Mouse (Mus musculus): Measurements from ENCODE around the gene Fasn. TPM values are rescaled to one million over a fixed set of nuclear protein-coding genes. Genes with fewer than 3 reads are reported as not detected.

Gene Fasn
- polyA plus RNA-seq, 1 experiment from 2014 or later, result 45.1 TPM

DNA sequence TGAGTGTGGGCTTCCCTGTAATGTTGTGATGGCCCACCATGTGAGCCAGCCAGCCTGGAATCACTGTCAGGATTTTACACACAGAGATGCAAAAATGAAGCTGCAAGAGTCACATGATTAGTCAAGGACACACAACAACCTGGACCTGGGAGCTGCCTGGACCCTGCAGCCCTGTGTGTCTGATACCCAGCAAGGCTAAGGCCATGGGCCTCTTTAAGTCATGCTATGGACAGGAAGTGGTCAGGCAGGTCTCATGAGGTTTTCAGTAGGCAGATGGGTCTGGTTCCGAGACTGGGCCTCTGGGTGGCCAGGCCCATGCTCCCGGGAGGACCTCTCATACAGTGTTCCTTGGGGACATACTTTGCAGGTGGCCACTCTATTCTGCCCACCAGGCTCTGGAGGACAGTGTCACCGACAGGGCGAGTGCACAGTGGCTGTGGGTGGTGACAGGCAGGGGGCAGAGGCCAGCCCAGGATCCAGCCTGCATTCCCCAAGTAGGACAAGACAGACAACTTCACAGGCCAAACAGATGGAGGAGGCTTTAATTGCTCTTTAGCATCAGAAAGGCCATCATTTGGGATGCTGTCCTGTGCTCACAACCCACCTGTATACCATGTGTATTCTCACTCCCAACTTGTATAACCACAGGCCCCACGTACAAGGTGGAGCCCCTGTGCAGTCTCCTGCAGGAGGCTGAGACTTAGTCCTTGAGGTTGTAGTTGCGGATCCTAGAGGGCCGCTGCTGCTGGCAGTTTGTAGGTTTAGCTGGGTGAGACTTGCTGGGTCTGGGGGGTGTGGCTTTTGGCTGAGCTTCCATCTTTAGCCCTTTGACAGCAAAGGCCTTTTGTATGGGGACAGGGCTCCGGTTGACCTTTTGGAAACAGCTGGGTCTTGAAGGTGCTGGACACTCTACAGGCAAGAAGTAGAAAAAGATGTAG, 1.9 kb upstream of the Fasn start:
- Histone ChIP-seq H3K4me2 (no peak overlapping the region), H3K27ac (ENCODE audit: poor library complexity, severe bottlenecking) (no peak overlapping the region; the same call in 1 of the 2 replicates), H3K4me3 (no peak overlapping the region), H3K36me3 (peaks cover 11% of the 10 kb centered on the region), H3K4me1 (replicated peaks) (peaks cover 47% of the 10 kb centered on the region), H3K27me3 (replicated peaks) (no peaks in the 10 kb centered on the region), H3K9ac (no peak overlapping the region), H3K9me3 (replicated peaks) (no peaks in the 10 kb centered on the region)
- WGBS, result 83% methylated on average over 8 of the region's 8 CpGs
- no peak for ATAC-seq (ENCODE audit: insufficient number of reproducible peaks, low FRiP score)

DNA sequence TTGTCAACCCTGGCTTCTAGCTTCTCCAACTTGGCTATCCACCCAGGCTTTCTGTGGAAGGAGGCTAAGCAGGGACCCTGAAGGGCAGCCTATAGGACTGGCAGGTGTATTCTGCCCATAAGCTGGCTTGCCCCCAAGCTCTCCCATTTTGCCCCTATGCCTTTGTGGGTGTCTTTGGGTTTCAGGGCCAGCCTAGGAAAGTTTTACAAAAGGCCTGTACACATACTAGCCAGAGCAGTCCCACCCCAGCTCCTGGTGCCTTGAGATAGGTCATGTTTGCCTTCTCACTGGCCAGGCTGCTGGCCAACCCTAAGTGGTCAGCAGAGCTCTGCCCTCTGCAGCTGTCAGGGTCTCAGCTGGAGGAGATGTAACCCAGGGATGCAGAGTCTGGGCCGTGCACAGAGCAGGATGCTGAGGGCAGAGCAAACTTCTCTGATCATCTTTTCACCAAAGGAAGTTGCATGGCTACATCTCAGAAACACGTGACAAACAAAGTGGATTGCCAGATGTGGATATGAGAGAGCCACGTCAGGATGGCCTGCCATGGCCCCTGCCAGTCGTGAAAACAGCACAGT, 1.0 kb upstream of the Fasn start:
- WGBS, result 42% methylated on average over 4 of the region's 4 CpGs
- peaks cover 54% of the 10 kb centered on the region for H3K4me1 ChIP-seq (replicated peaks)
- H3K9ac ChIP-seq, result peak overlapping the region; percentile 78
- no peaks in the 10 kb centered on the region for H3K9me3 ChIP-seq (replicated peaks)
- H3K36me3 ChIP-seq, result peaks cover 20% of the 10 kb centered on the region
- no peak for ATAC-seq (ENCODE audit: insufficient number of reproducible peaks, low FRiP score)
- peak overlapping the region; percentile 96 for H3K27ac ChIP-seq (ENCODE audit: poor library complexity, severe bottlenecking)
- H3K4me2 ChIP-seq, result peak overlapping the region; percentile 85
- H3K27me3 ChIP-seq (replicated peaks), result no peaks in the 10 kb centered on the region
- peak overlapping the region; percentile 72 for H3K4me3 ChIP-seq

DNA sequence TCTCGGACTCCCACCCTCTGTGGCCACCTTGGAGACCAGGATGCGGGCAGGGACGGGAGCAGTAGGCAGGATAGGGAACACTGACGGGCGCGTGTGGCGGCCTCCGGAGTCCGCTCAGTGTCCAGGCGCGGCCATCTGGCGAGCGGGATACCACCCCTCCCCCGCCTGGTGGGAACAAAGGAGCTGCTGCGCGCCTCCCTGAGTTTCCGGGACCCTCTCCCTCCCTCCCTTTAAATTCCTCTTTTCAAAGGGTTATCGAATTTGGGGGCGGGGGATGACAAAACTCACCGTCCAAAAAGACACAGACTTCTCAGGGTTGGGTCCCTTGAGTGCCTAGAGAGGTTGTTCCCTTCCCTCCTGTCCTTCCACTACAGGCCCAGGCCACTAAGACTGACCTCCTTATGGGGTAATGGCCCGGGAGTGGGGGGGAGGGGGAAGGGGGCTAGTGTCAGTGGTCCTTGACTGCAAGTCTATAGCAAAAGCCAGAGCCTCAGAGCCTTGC, 491 bp upstream of the Fasn start:
- peaks cover 54% of the 10 kb centered on the region for H3K4me1 ChIP-seq (replicated peaks)
- peak overlapping the region; percentile 72 for H3K4me3 ChIP-seq
- H3K27ac ChIP-seq (ENCODE audit: poor library complexity, severe bottlenecking), result peak overlapping the region; percentile 96
- no peaks in the 10 kb centered on the region for H3K9me3 ChIP-seq (replicated peaks)
- H3K9ac ChIP-seq, result peak overlapping the region; percentile 78
- no peak; the same call in 1 of the 2 replicates for ATAC-seq (ENCODE audit: insufficient number of reproducible peaks, low FRiP score)
- peaks cover 25% of the 10 kb centered on the region for H3K36me3 ChIP-seq
- H3K27me3 ChIP-seq (replicated peaks), result no peaks in the 10 kb centered on the region
- 0% methylated on average over 21 of the region's 21 CpGs for WGBS
- peak overlapping the region; percentile 85 for H3K4me2 ChIP-seq

DNA sequence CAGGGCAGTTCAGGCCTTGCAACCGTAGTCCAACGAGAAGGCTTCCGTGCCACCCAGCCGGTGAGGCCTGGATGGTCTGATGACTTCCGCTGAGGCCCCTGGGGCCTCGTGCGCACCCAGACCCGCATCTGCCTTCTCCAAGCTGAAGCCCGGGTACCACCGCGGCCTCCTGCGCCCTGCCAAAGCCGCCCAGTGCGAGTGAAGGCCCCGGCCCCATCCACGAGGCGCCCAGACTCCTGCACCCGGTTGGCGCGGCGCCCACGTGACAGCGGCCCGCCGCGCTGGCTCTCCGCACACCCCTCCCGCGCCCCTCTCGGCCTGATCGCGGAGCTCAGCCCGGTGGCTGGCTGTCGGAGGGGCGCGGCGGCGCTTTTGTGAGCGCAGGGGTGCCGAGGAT, 798 bp downstream of the Fasn start:
- H3K27ac ChIP-seq (ENCODE audit: poor library complexity, severe bottlenecking), result peak overlapping the region; percentile 96
- no peaks in the 10 kb centered on the region for H3K27me3 ChIP-seq (replicated peaks)
- WGBS, result under 1% methylated on average over 40 of the region's 40 CpGs
- H3K9ac ChIP-seq, result peak overlapping the region; percentile 92
- peak overlapping the region; percentile 85 for H3K4me2 ChIP-seq
- peaks cover 41% of the 10 kb centered on the region for H3K4me1 ChIP-seq (replicated peaks)
- peak; percentile 63 for ATAC-seq (ENCODE audit: insufficient number of reproducible peaks, low FRiP score)
- H3K36me3 ChIP-seq, result peaks cover 38% of the 10 kb centered on the region
- peak overlapping the region; percentile 72 for H3K4me3 ChIP-seq
- no peaks in the 10 kb centered on the region for H3K9me3 ChIP-seq (replicated peaks)

DNA sequence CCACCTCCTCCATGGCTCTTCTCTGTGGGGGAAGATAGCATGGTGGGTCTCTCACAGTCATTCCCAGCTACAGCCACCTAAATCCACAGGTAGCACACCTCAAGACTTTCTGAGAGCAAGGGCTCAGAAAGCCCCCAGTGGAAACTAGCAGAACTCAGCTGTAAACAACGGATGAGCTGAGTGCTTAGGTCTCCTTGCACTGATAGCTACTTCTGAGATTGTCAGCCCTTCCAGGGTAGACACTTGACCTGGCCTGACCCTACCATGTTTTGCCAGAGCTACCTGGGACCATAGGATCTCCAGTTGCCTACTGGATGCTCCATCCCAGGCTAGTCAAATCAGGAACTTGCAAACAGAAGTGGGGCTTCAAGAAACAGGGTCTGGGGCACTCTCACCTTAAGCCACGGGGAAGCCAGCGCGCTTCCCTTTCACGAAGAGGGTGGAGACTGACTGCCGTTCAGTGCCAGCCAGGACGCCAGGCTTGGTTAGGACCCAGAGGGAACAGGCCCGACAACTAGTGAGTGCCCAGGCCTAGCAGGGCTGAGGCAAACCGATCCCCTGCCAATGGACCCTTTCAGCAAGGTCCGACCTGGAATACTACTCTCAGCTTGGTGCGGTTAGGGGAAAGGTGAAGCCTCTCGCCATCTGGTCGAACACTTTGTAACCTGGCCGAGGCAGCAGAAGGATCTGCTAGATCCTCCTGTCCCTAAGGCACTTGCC, 1.4 kb downstream of the Fasn start:
- Histone ChIP-seq H3K9ac (peak overlapping the region; percentile 92), H3K36me3 (peaks cover 44% of the 10 kb centered on the region), H3K27ac (ENCODE audit: poor library complexity, severe bottlenecking) (peak overlapping the region; percentile 96), H3K9me3 (replicated peaks) (no peaks in the 10 kb centered on the region), H3K4me1 (replicated peaks) (peaks cover 41% of the 10 kb centered on the region), H3K4me3 (peak overlapping the region; percentile 72), H3K4me2 (peak overlapping the region; percentile 85), H3K27me3 (replicated peaks) (no peaks in the 10 kb centered on the region)
- WGBS, result 1% methylated on average over 14 of the region's 14 CpGs
- no peak for ATAC-seq (ENCODE audit: insufficient number of reproducible peaks, low FRiP score)

DNA sequence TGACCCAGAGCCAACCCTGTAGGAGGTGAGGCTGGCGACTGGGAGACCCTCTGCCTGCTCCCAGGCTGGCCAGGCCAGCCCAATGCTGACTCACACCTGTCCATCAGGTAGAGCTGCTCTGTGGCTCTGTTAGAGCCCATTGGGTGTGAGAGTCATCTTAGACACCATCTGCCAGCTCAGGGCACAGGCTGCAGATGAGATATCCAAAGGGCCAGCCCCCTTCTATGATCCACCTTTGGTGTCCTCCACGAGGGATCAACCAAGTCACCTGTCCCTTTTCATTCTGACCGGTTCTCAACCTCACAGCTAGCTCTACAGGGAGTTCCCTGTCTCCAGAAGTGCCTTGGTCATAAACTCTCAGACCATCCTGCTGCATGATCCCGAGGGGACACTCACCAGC, 2.0 kb downstream of the Fasn start:
- no peak for ATAC-seq (ENCODE audit: insufficient number of reproducible peaks, low FRiP score)
- H3K4me1 ChIP-seq (replicated peaks), result peaks cover 41% of the 10 kb centered on the region
- H3K4me3 ChIP-seq, result peak overlapping the region; percentile 72
- peak overlapping the region; percentile 92; the same call in 1 of the 2 replicates for H3K9ac ChIP-seq
- H3K4me2 ChIP-seq, result peak overlapping the region; percentile 85
- H3K27ac ChIP-seq (ENCODE audit: poor library complexity, severe bottlenecking), result no peak overlapping the region
- H3K9me3 ChIP-seq (replicated peaks), result no peaks in the 10 kb centered on the region
- no peaks in the 10 kb centered on the region for H3K27me3 ChIP-seq (replicated peaks)
- peaks cover 50% of the 10 kb centered on the region for H3K36me3 ChIP-seq
- 57% methylated on average over 4 of the region's 4 CpGs for WGBS

DNA sequence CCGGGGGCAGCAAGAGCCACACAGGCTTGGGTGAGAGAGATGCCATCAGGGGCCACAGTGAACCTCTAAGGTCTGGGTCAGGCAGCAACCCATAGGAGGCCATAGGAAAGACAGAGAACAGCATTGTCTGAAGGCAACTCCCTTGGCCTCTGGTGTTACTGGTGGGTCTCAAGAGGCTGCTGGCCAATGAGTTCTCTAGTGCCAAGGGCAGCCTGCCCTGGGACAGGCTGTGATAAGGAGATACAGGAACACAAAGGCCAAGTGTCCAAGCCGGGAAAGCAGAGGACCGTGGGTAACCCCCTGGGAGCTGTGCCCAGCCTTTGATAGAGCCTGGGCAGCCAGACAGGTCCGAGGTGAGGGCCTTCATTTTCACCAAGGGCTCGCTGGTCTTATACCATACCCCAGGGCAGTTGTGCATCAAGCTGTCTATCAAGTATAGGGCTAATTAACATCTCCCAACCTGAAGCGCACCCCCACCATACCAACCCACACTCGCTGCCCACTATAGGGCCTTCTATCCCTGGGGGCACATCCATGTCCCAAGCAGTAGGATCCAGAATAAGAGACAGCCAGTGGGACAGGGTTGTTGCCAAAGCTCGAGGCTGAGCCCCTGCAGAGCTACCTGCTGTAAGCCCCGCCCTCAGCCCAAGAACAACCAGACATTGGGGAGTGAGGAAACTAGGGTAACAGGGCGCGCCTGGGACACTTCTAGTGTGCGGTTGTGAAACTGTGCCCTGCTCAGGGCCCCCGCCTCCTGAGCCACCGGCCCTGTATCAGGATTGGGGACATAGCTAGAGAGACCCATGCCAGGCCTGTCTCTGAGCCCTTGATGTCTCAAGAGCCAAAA, 3.0 kb downstream of the Fasn start:
- WGBS, result 77% methylated on average over 14 of the region's 14 CpGs
- no peaks in the 10 kb centered on the region for H3K27me3 ChIP-seq (replicated peaks)
- H3K9ac ChIP-seq, result peak overlapping the region; percentile 37
- no peak overlapping the region for H3K4me3 ChIP-seq
- peaks cover 60% of the 10 kb centered on the region for H3K36me3 ChIP-seq
- H3K9me3 ChIP-seq (replicated peaks), result no peaks in the 10 kb centered on the region
- peaks cover 41% of the 10 kb centered on the region for H3K4me1 ChIP-seq (replicated peaks)
- peak overlapping the region; percentile 85 for H3K4me2 ChIP-seq
- H3K27ac ChIP-seq (ENCODE audit: poor library complexity, severe bottlenecking), result 0 out of 2 replicates have a peak overlapping the region, but pooled peaks have one; percentile 3
- no peak for ATAC-seq (ENCODE audit: insufficient number of reproducible peaks, low FRiP score)

DNA sequence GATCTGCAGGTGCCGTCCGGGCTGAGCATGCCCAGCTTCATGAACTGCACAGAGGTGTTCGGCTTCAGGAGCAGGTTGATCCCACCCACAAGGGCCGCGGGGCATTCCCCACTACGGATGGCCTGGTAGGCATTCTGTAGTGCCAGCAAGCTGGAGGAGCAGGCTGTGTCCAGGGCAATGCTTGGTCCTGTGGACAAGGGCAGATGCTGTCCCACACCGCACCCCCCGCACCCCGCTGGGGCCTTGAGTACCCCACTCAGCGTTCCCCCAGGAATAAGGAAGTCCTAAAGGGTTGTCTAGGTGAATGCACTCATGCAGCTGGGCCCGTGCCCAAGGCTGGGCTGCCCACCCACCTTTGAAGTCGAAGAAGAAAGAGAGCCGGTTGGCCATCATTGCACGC, 3.8 kb downstream of the Fasn start:
- 0 out of 2 replicates have a peak overlapping the region, but pooled peaks have one; percentile 37 for H3K9ac ChIP-seq
- H3K9me3 ChIP-seq (replicated peaks), result no peaks in the 10 kb centered on the region
- H3K27ac ChIP-seq (ENCODE audit: poor library complexity, severe bottlenecking), result 0 out of 2 replicates have a peak overlapping the region, but pooled peaks have one; percentile 3
- no peak overlapping the region for H3K4me2 ChIP-seq
- peaks cover 34% of the 10 kb centered on the region for H3K4me1 ChIP-seq (replicated peaks)
- H3K36me3 ChIP-seq, result peaks cover 68% of the 10 kb centered on the region
- no peak for ATAC-seq (ENCODE audit: insufficient number of reproducible peaks, low FRiP score)
- H3K27me3 ChIP-seq (replicated peaks), result no peaks in the 10 kb centered on the region
- no peak overlapping the region for H3K4me3 ChIP-seq
- WGBS, result 94% methylated on average over 14 of the region's 14 CpGs

DNA sequence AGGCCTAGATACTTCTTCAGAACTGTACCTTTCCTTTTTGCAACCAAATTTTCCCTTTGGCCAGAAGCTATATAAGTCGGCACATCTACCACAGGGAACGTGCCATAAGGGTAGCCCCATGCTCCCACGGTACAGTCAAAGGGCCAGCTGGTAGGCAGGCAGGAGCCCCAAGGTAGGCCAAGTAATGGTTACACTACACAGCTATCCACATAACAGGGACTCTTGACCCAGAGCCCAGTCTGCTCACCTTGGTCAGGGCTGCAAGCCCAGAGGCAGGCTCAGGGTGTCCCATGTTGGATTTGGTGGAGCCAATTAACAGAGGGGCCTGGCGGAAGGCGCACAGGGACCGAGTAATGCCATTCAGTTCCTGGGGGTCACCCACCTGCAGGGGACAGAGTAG, 4.8 kb downstream of the Fasn start:
- no peak for ATAC-seq (ENCODE audit: insufficient number of reproducible peaks, low FRiP score)

DNA sequence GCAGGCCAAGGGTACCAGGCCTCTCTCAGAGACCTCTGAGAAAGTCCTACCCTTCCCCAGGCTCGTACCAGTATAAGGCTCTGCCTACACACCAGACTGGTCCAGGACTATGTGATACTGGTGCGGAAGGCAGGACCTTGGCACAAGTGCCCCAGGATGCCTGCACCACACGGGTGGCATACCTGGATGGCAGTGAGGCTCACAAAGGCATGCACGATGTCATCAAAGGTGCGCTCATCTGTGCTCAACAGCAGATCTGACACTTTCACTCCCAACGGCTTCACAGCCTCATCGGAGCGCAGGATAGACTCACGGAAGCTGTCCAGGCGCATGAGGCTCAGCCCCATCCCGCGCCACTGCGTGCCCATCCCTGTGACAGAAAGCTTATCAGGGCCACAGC, 6.1 kb downstream of the Fasn start:
- Histone ChIP-seq H3K4me1 (replicated peaks) (peaks cover 26% of the 10 kb centered on the region), H3K27ac (ENCODE audit: poor library complexity, severe bottlenecking) (no peak overlapping the region), H3K4me2 (no peak overlapping the region), H3K4me3 (no peak overlapping the region), H3K9ac (0 out of 2 replicates have a peak overlapping the region, but pooled peaks have one; percentile 0), H3K36me3 (peaks cover 91% of the 10 kb centered on the region), H3K9me3 (replicated peaks) (no peaks in the 10 kb centered on the region), H3K27me3 (replicated peaks) (no peaks in the 10 kb centered on the region)
- no peak for ATAC-seq (ENCODE audit: insufficient number of reproducible peaks, low FRiP score)
- 92% methylated on average over 13 of the region's 13 CpGs for WGBS

More for the DNA sequence above, 4.8 kb downstream of the Fasn start:
- Histone ChIP-seq H3K4me2 (no peak overlapping the region), H3K27ac (ENCODE audit: poor library complexity, severe bottlenecking) (no peak overlapping the region), H3K36me3 (peaks cover 78% of the 10 kb centered on the region), H3K4me1 (replicated peaks) (peaks cover 26% of the 10 kb centered on the region), H3K27me3 (replicated peaks) (no peaks in the 10 kb centered on the region), H3K9ac (no peak overlapping the region), H3K4me3 (no peak overlapping the region), H3K9me3 (replicated peaks) (no peaks in the 10 kb centered on the region)
- 96% methylated on average over 6 of the region's 6 CpGs for WGBS
